Mouse (Mus musculus) stomach, embryonic 14.5 days (tissue): ENCODE results near the gene Tgfb2. TPM values are rescaled to one million over a fixed set of nuclear protein-coding genes. Genes with fewer than 3 reads are reported as not detected.

Experiments
- ATAC-seq: fragments of 200-750 bp; cut with Nextera tagmentation; 2 replicates; pipeline ENCODE4 v1.8.0; 2017; ENCODE audit warnings: low read depth, moderate TSS enrichment; ENCODE audit not compliant: insufficient number of reproducible peaks, insufficient read depth, low FRiP score
- H3K27ac ChIP-seq: fragments of 300-500 bp; sonication (generic); 2 replicates; pipeline ENCODE4 v1.5.1; 2014; ENCODE audit warnings: mild to moderate bottlenecking, low read length, moderate library complexity, mixed read lengths
- H3K27me3 ChIP-seq: fragments of 300-500 bp; sonication (generic); 2 replicates; pipeline ENCODE4 v1.6.1; 2014; ENCODE audit warnings: low read length, control low read depth, mixed read lengths; ENCODE audit not compliant: control insufficient read depth, insufficient read depth
- H3K36me3 ChIP-seq: fragments of 300-500 bp; sonication (generic); 2 replicates; pipeline ENCODE4 v1.6.1; 2014; ENCODE audit warnings: mild to moderate bottlenecking, control low read depth, low read length, moderate library complexity, mixed read lengths; ENCODE audit not compliant: control insufficient read depth, insufficient read depth
- H3K4me1 ChIP-seq: fragments of 300-500 bp; sonication (generic); 2 replicates; pipeline ENCODE4 v1.6.1; 2014; ENCODE audit warnings: low read length, control low read depth, mixed read lengths; ENCODE audit not compliant: control insufficient read depth, insufficient read depth
- H3K4me2 ChIP-seq: fragments of 300-500 bp; sonication (generic); replicated peaks from 2 replicates; pipeline ENCODE4 v1.6.1; 2014; ENCODE audit warnings: low read depth, low read length, control low read depth
- H3K4me3 ChIP-seq: fragments of 300-500 bp; sonication (generic); 2 replicates; pipeline ENCODE4 v1.5.1; 2014; ENCODE audit warnings: low read depth, low read length, control low read depth
- H3K9ac ChIP-seq: fragments of 300-500 bp; sonication (generic); replicated peaks from 2 replicates; pipeline ENCODE4 v1.6.1; 2014; ENCODE audit warnings: low read depth, mild to moderate bottlenecking, control low read depth, low read length, moderate library complexity, mixed read lengths
- H3K9me3 ChIP-seq: fragments of 300-500 bp; sonication (generic); 2 replicates; pipeline ENCODE4 v1.6.1; 2016; ENCODE audit warnings: low read depth, low read length, control low read depth; ENCODE audit not compliant: control insufficient read depth
- WGBS: fragments of 180-500 bp; shearing (Covaris S2); extraction: QIAGEN DNeasy Blood & Tissue Kit; methylation state at CpG from one replicate; pipeline ENCODE4 v1.1.7; 2014; 5-methylcytosine and 5-hydroxymethylcytosine counted together
- polyA plus RNA-seq: library from polyadenylated mRNA; unstranded; fragments of >200 nt; fragmentation: Nextera tagmentation; extraction: Ambion mirVana; gene quantifications from 2 replicates; pipeline ENCODE4 v1.2.1, GENCODE M21; 2014

Gene Tgfb2
- polyA plus RNA-seq, 1 experiment from 2014 or later, result 37.4 TPM

DNA sequence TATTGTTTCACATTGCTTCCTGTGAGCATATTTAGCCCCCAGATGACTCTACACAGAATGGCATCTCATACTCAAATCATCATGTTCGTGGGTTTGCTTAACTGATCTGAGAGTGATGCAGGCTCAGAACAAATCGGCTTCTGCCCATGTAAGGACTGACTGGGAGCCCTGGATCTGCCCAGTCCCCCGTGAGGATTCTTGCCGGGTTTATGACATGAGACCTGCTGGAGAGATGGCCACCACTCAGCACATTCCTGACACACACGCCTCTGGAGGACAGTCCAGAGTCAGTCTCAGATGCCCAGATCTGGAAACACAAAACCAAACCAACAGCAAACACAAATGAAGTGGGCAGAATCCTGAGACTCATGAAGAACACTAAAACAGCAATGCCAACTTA lies 128.5 kb downstream of the Tgfb2 start:
- no peaks in the 10 kb centered on the region for H3K27me3 ChIP-seq
- 0 out of 2 replicates have a peak, but pooled peaks cover 2% of the 10 kb centered on the region for H3K4me1 ChIP-seq
- H3K27ac ChIP-seq, result no peak overlapping the region
- WGBS, result 74% methylated on average over 5 of the region's 5 CpGs
- H3K4me2 ChIP-seq, result no peak overlapping the region
- no peaks in the 10 kb centered on the region for H3K9me3 ChIP-seq
- no peak overlapping the region for H3K4me3 ChIP-seq
- no peak for ATAC-seq
- H3K36me3 ChIP-seq, result no peaks in the 10 kb centered on the region
- H3K9ac ChIP-seq, result no peak overlapping the region

DNA sequence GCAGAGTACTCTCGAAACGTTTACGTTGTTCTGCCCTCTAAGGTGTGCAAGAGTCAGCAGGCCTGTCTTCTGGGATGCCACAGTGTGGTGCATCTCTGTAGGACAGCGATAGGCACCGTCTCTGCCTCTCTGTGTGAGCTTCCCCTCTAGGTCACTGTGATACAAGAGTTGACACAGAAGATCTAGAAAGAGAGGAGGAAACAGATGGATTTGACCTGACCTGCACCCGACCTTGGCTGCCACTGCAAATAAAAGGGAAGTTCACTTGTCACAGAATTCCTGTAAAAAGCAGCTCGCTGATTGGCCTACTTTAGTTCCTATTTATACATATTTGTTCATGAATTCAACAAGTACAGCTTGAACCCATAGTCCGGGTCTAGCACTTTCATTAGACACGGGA lies 130.2 kb downstream of the Tgfb2 start:
- Histone ChIP-seq H3K4me1 (no peaks in the 10 kb centered on the region), H3K4me3 (no peak overlapping the region), H3K9ac (no peak overlapping the region), H3K27ac (no peak overlapping the region), H3K4me2 (no peak overlapping the region), H3K27me3 (no peaks in the 10 kb centered on the region), H3K9me3 (no peaks in the 10 kb centered on the region), H3K36me3 (no peaks in the 10 kb centered on the region)
- WGBS, result 57% methylated on average over 9 of the region's 9 CpGs
- no peak for ATAC-seq

DNA sequence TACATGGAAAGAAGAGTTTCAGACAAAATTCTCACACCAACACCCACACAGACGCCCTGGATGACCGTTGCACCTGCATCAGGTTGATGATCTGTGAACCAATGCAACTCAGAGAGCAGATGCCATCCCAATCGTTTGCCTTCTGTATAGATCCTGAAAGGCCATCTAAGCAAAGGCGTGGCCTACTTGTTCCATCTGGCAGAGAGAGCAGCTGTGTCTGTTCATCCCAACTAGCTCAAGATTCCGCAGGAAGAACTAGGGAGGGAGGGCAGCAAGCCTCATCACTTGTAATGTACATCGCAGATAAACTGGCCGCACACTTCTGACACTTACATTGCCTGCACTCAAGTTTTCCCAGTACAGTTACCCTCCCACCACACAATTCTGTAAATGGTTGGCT lies 130.7 kb downstream of the Tgfb2 start:
- Histone ChIP-seq H3K27ac (no peak overlapping the region), H3K4me2 (no peak overlapping the region), H3K27me3 (no peaks in the 10 kb centered on the region), H3K4me3 (no peak overlapping the region), H3K36me3 (no peaks in the 10 kb centered on the region), H3K4me1 (no peaks in the 10 kb centered on the region), H3K9ac (no peak overlapping the region), H3K9me3 (no peaks in the 10 kb centered on the region)
- 68% methylated on average over 7 of the region's 7 CpGs for WGBS
- no peak for ATAC-seq

Other genes with a start within 250 kb of the Tgfb2 start
- gene Rrp15, start 43.4 kb upstream of the Tgfb2 start, polyA plus RNA-seq, result 62.9 and 66.1 TPM in 2 replicates